Mouse (Mus musculus): ENCODE measurements around the gene Iglon5. TPM values are rescaled to one million over a fixed set of nuclear protein-coding genes. Genes with fewer than 3 reads are reported as not detected.

Gene Iglon5
- polyA plus RNA-seq, 1 experiment = not detected

DNA sequence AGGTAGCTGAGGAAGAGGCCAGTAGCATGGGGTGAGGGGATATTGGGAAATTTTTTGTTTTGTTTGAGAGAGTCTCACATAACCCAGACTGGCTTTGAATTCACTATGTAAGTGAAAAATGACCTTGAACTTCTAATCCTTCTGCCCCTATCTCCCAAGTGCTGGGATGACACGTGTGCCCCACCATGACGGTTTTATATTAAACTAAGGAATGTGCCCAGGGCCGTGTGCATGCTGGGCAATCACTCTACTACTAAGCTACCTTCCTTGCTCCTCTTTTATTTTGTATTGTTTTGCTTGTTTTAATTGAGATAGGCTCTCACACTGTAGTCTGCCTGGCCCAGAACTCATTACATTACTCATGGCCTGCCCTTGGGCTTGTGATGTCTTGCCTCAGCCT, 48.8 kb downstream of the Iglon5 start:
- peaks cover 16% of the 10 kb centered on the region for H3K4me1 ChIP-seq (ENCODE audit: control insufficient read depth, insufficient read depth, low read length)
- no peak overlapping the region for H3K27ac ChIP-seq (ENCODE audit: insufficient read depth, low read depth, low read length)
- no peak for TF ChIP-seq POLR2A (IDR thresholded peaks at IDR 0.05; ENCODE audit: insufficient read depth, low read depth, low read length)
- no peak for TF ChIP-seq CTCF (IDR thresholded peaks at IDR 0.05; ENCODE audit: insufficient read depth, low read depth, low read length)
- WGBS = 88% methylated on average over 3 of the region's 3 CpGs
- no peak overlapping the region for H3K4me3 ChIP-seq (ENCODE audit: insufficient read depth, low read depth, low read length)

DNA sequence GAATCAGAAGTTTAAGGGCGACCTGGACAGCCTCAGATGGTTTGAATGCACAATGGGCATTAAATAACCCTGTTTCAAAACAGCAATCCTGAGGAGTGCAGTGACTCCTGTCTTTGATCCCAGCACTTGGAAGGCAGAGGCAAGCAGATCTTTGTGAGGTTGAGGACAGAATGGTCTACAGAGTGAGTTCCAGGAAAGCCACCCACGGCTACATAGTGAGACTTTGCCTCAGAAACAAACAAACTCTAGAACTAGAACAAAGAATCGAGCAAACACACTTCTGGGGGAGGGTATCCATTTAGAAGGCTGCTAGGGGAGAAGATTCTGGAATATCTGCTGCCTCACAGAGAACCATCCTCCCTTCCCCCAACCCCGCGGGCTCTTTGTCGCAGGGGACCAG, 49.4 kb downstream of the Iglon5 start, which contains the start of gene Cldnd2:
Gene Cldnd2, plus strand, starts transcription at position 301 of the 400 bp plus-strand sequence.
- 77% methylated on average over 6 of the region's 6 CpGs for WGBS

DNA sequence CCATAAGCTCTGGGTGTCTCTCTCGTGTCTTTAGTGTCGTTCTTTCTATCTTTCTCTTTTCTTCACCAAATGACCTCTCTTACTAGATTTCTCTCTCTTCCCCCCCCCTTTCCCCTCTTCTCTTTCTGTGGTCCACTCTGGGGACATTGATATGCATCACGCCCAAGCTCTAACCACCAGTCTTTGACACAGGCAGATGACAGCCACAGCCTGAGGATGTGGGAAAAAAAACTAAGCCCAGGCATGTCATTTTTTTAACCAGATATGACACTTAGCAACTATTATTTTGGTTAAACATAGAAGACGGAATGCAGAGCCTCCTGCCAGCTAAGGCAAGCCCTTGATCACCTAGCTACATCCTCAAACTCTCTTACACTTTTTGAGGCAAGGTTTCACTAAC, 51.3 kb downstream of the Iglon5 start:
- H3K27ac ChIP-seq (ENCODE audit: insufficient read depth, low read depth, low read length) = no peak overlapping the region
- H3K4me1 ChIP-seq (ENCODE audit: control insufficient read depth, insufficient read depth, low read length) = peaks cover 9% of the 10 kb centered on the region
- no peak for TF ChIP-seq CTCF (IDR thresholded peaks at IDR 0.05; ENCODE audit: insufficient read depth, low read depth, low read length)
- no peak for TF ChIP-seq POLR2A (IDR thresholded peaks at IDR 0.05; ENCODE audit: insufficient read depth, low read depth, low read length)
- WGBS = 89% methylated on average over 4 of the region's 4 CpGs
- H3K4me3 ChIP-seq (ENCODE audit: insufficient read depth, low read depth, low read length) = no peak overlapping the region

More for the DNA sequence above, 49.4 kb downstream of the Iglon5 start, which contains the start of gene Cldnd2:
- TF ChIP-seq CTCF (IDR thresholded peaks at IDR 0.05; ENCODE audit: insufficient read depth, low read depth, low read length) (no peak), POLR2A (IDR thresholded peaks at IDR 0.05; ENCODE audit: insufficient read depth, low read depth, low read length) (no peak)
- peaks cover 16% of the 10 kb centered on the region for H3K4me1 ChIP-seq (ENCODE audit: control insufficient read depth, insufficient read depth, low read length)
- no peak within 1 kb of the TSS for H3K4me3 ChIP-seq (ENCODE audit: insufficient read depth, low read depth, low read length)
- H3K27ac ChIP-seq (ENCODE audit: insufficient read depth, low read depth, low read length) = no peak within 1 kb of the TSS

DNA sequence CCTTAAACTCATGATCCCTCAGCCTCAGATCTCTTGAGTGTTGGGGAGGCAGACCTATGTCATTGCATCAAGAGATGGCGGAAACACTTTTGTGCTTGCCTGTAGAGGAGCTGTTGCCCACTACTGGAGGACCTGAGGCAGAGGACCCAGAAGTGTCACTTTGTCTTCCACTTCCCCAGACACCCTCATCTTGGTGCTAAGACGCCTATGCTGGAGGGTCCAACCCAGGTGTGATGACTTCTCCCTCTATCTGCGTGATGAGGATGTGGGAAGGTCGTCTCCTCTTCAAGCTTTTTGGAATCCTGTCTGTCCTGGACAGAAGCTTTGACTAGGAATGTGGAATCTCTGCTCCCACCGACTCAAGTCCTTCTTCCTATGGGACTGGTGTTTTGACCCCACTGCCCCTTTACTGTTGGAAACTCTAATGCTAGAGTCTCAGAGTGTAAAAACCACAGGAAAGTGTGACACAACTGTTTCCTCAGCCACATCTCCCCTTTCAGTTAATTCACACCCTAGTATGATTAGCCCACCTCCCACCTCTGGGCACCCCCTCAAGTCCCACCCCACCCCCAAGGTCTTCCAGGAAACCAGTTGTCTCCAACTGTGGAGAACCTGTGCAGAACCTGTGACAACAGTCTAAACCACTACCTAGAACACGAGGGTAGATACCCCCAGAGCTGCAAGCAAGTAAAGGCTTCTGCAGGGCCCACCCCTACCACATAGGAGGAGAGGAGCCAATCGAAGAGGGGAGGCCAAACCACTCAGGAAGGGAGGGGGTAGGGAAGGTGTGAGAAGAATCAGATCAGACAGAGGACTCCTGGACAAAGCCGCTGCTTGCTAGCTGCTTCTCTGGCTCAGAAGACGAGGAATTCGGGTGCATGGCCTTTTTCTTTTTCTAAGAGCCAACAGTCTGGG, 53.3 kb downstream of the Iglon5 start, which contains the start of gene Nkg7:
Gene Nkg7, plus strand, starts transcription at position 733 of the 915 bp plus-strand sequence.
- 78% methylated on average over 10 of the region's 10 CpGs for WGBS
- Histone ChIP-seq H3K4me3 (ENCODE audit: insufficient read depth, low read depth, low read length) (no peak within 1 kb of the TSS), H3K4me1 (ENCODE audit: control insufficient read depth, insufficient read depth, low read length) (no peaks in the 10 kb centered on the region), H3K27ac (ENCODE audit: insufficient read depth, low read depth, low read length) (no peak within 1 kb of the TSS)
- no peak for TF ChIP-seq CTCF (IDR thresholded peaks at IDR 0.05; ENCODE audit: insufficient read depth, low read depth, low read length)
- no peak for TF ChIP-seq POLR2A (IDR thresholded peaks at IDR 0.05; ENCODE audit: insufficient read depth, low read depth, low read length)

DNA sequence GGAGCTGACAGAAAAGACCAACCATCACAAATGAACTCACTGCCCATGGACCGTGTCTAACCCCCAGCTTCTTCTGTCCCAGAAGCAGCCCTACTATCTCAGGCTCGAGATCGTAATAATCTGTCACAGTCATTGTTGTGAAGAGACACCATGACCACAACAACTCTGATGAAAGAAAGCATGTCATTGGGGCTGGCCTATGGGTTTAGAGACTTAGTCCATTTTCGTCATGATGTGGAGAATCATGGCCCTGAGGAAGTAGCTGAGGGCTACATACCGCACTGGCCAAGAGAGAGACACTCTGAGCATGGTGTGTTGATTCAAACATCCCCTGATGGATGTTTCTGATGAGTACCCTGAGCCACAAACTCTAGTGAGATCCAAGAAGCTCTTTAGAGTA, 55.2 kb downstream of the Iglon5 start:
- Histone ChIP-seq H3K27ac (ENCODE audit: insufficient read depth, low read depth, low read length) (no peak overlapping the region), H3K4me1 (ENCODE audit: control insufficient read depth, insufficient read depth, low read length) (no peaks in the 10 kb centered on the region), H3K4me3 (ENCODE audit: insufficient read depth, low read depth, low read length) (no peak overlapping the region)
- no peak for TF ChIP-seq POLR2A (IDR thresholded peaks at IDR 0.05; ENCODE audit: insufficient read depth, low read depth, low read length)
- TF ChIP-seq CTCF (IDR thresholded peaks at IDR 0.05; ENCODE audit: insufficient read depth, low read depth, low read length) = no peak
- WGBS = 79% methylated on average over 5 of the region's 5 CpGs

DNA sequence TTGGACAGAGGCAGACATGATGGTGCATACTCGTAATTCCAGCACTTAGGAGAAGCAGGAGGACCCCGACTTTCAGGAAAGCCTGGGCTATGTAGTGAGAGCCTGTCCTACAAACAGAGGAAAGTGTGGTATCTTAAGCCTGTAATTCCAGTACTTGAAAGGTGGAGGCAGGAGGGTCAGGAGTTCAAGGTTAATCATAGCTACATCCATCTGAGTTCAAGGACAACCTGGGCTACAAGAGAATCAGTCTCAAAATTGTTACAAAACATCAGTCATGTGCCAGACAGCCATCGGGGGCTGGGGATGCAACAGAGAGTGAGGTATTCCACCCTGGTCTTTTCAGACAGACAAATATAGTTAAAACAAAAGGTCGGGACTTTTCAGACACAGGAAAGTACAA, 57.0 kb downstream of the Iglon5 start:
- no peak for TF ChIP-seq CTCF (IDR thresholded peaks at IDR 0.05; ENCODE audit: insufficient read depth, low read depth, low read length)
- no peak for TF ChIP-seq POLR2A (IDR thresholded peaks at IDR 0.05; ENCODE audit: insufficient read depth, low read depth, low read length)
- Histone ChIP-seq H3K4me3 (ENCODE audit: insufficient read depth, low read depth, low read length) (no peak overlapping the region), H3K27ac (ENCODE audit: insufficient read depth, low read depth, low read length) (no peak overlapping the region), H3K4me1 (ENCODE audit: control insufficient read depth, insufficient read depth, low read length) (no peaks in the 10 kb centered on the region)
- WGBS = 77% methylated on average over 4 of the region's 4 CpGs

DNA sequence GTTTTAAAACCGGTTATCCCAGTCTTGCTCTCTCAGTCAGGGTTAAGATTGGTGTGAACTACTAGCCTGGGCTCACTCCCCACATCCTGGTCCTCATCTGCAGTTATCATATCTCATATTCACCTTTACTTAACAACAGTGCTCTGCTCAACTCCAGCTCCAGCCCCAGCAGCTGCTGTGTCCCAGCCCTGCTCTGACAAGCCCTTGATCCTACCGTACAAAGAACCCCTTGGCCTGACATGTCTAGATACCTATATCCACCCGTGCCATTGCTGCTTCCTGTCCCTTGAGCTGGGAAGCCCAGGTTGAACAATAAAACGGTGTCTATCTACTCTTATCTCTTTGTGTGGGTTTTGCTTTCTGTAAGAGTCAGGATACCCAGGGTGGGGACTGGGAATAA, 60.4 kb downstream of the Iglon5 start:
- TF ChIP-seq POLR2A (IDR thresholded peaks at IDR 0.05; ENCODE audit: insufficient read depth, low read depth, low read length) (no peak), CTCF (IDR thresholded peaks at IDR 0.05; ENCODE audit: insufficient read depth, low read depth, low read length) (no peak)
- WGBS = 62% methylated on average over 4 of the region's 4 CpGs
- no peak overlapping the region for H3K4me3 ChIP-seq (ENCODE audit: insufficient read depth, low read depth, low read length)

DNA sequence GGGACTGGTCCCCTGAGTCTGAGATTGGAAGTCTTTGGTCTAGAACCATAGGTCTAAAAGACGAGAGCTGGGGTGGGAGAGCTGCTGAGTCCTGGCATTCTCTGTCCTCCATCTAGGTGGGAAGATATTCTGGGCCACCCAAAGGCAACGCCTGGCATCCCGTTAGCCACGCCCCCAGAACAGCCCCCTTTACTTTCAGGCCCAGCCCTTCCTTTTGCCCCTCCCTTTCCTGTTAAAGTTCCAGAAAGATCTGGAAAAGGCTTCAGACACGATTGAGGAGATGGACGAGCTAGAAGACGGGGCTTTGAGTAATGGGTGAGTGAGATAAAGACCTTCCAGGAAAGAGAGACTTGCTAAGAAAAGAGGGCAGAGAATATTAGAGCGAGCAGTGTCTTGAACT, 62.5 kb downstream of the Iglon5 start, which contains the start of gene Lim2:
Gene Lim2, plus strand, starts transcription at position 265 of the 400 bp plus-strand sequence.
- no peak within 1 kb of the TSS for H3K27ac ChIP-seq (ENCODE audit: insufficient read depth, low read depth, low read length)
- WGBS = 86% methylated on average over 8 of the region's 8 CpGs
- H3K4me3 ChIP-seq (ENCODE audit: insufficient read depth, low read depth, low read length) = no peak within 1 kb of the TSS
- no peak for TF ChIP-seq CTCF (IDR thresholded peaks at IDR 0.05; ENCODE audit: insufficient read depth, low read depth, low read length)
- peaks cover 2% of the 10 kb centered on the region; the same call in 1 of the 2 replicates for H3K4me1 ChIP-seq (ENCODE audit: control insufficient read depth, insufficient read depth, low read length)

More for the DNA sequence above, 60.4 kb downstream of the Iglon5 start:
- Histone ChIP-seq H3K27ac (ENCODE audit: insufficient read depth, low read depth, low read length) (no peak overlapping the region), H3K4me1 (ENCODE audit: control insufficient read depth, insufficient read depth, low read length) (no peaks in the 10 kb centered on the region)

DNA sequence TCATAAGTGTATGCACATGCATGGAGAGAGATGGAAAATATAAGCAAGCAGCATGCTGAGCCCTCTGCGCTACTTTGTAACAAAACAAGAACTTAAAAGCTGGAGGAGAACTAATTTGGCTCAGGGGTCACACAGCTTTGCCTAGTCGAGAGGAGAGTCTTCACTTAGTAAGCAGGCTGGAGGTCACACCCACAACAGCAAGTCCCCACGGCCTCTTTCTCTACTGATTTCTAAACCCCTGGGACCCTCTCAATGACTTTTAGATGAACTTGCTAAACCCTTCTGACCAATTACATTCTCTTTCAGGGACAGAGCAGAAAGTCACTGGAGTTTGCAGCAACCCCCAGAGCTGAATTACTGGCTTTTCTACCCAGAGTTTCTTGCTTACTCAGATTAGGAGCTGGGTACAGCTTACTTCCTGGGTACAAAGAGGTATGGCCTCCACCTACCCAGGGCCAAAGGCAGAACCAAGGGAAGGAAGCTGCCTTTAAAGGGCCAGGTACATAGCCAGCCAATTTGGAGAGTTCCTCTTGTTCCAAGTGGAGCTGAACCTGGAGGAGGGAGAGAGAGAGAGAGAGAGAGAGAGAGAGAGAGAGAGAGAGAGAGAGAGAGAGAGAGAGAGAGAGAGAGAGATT, 65.8 kb downstream of the Iglon5 start:
- H3K27ac ChIP-seq (ENCODE audit: insufficient read depth, low read depth, low read length) = no peak overlapping the region
- TF ChIP-seq POLR2A (IDR thresholded peaks at IDR 0.05; ENCODE audit: insufficient read depth, low read depth, low read length) (no peak), CTCF (IDR thresholded peaks at IDR 0.05; ENCODE audit: insufficient read depth, low read depth, low read length) (no peak)
- WGBS = 64% methylated on average over 3 of the region's 3 CpGs
- no peak overlapping the region for H3K4me3 ChIP-seq (ENCODE audit: insufficient read depth, low read depth, low read length)
- peaks cover 2% of the 10 kb centered on the region; the same call in 1 of the 2 replicates for H3K4me1 ChIP-seq (ENCODE audit: control insufficient read depth, insufficient read depth, low read length)
